Mouse (Mus musculus) stomach, postnatal 0 days (tissue): ENCODE results near the gene Fam104a. TPM values are rescaled to one million over a fixed set of nuclear protein-coding genes. Genes with fewer than 3 reads are reported as not detected.
A peak's percentile ranks its signal among the peaks of the same experiment; 100 is the strongest.

Experiments used
- ATAC-seq: fragments of 200-750 bp; cut with Nextera tagmentation; 2 replicates; pipeline ENCODE4 v1.8.0; 2017; ENCODE audit not compliant: low FRiP score, low TSS enrichment
- DNase-seq: peaks from one replicate; pipeline ENCODE4 v3.0.0-alpha.2; 2016; ENCODE audit warnings: low spot score
- H3K27ac ChIP-seq: fragments of 300-500 bp; sonication (generic); replicated peaks from 2 replicates; pipeline ENCODE4 v1.5.1; 2014; ENCODE audit warnings: mild to moderate bottlenecking, control low read depth
- H3K27me3 ChIP-seq: fragments of 300-500 bp; sonication (generic); 2 replicates; pipeline ENCODE4 v1.6.1; 2014; ENCODE audit warnings: low read length; ENCODE audit not compliant: control insufficient read depth, insufficient read depth
- H3K36me3 ChIP-seq: fragments of 300-500 bp; sonication (generic); 2 replicates; pipeline ENCODE4 v1.6.1; 2014; ENCODE audit warnings: low read length, mixed read lengths; ENCODE audit not compliant: control insufficient read depth, insufficient read depth
- H3K4me1 ChIP-seq: fragments of 300-500 bp; sonication (generic); replicated peaks from 2 replicates; pipeline ENCODE4 v1.6.1; 2014; ENCODE audit warnings: antibody characterized with exemption; ENCODE audit not compliant: control insufficient read depth, insufficient read depth
- H3K4me2 ChIP-seq: fragments of 300-500 bp; sonication (generic); replicated peaks from 2 replicates; pipeline ENCODE4 v1.6.1; 2014; ENCODE audit warnings: low read depth, mild to moderate bottlenecking, control low read depth, moderate library complexity
- H3K4me3 ChIP-seq: fragments of 300-500 bp; sonication (generic); 2 replicates; pipeline ENCODE4 v1.5.1; 2014; ENCODE audit warnings: low read depth, low read length, control low read depth
- H3K9ac ChIP-seq: fragments of 300-500 bp; sonication (generic); 2 replicates; pipeline ENCODE4 v1.6.1; 2014; ENCODE audit warnings: mild to moderate bottlenecking, low read length, control low read depth, mixed read lengths
- H3K9me3 ChIP-seq: fragments of 300-500 bp; sonication (generic); 2 replicates; pipeline ENCODE4 v1.6.1; 2016; ENCODE audit warnings: low read length; ENCODE audit not compliant: control insufficient read depth
- CTCF ChIP-seq: IDR thresholded peaks from 2 replicates; pipeline ENCODE4 v1.5.1; 2016; ENCODE audit warnings: antibody characterized with exemption, low read depth, mild to moderate bottlenecking, moderate library complexity
- EP300 ChIP-seq: optimal IDR thresholded peaks from 2 replicates; pipeline ENCODE3; 2016; ENCODE audit warnings: antibody characterized with exemption
- WGBS: fragments of 180-500 bp; shearing (Covaris S2); extraction: QIAGEN DNeasy Blood & Tissue Kit; methylation state at CpG from one replicate; pipeline ENCODE4 v1.1.7; 2014; 5-methylcytosine and 5-hydroxymethylcytosine counted together
- polyA plus RNA-seq: library from polyadenylated mRNA; unstranded; fragments of >200 nt; fragmentation: Nextera tagmentation; extraction: Ambion mirVana; gene quantifications from 2 replicates; pipeline ENCODE4 v1.2.1, GENCODE M21; 2015

The Fam104a gene
- polyA plus RNA-seq, 1 experiment from 2014 or later = 34.2 TPM

- H3K9ac ChIP-seq = no peak overlapping the region
- H3K27me3 ChIP-seq = no peaks in the 10 kb centered on the region
- H3K36me3 ChIP-seq = peaks cover 21% of the 10 kb centered on the region
- no peak overlapping the region for H3K4me2 ChIP-seq
- ATAC-seq (no peak), DNase-seq (no peak)
- H3K9me3 ChIP-seq = no peaks in the 10 kb centered on the region
- TF ChIP-seq EP300 = no peak
- no peak for TF ChIP-seq CTCF
- no peak overlapping the region for H3K4me3 ChIP-seq
- 54% methylated on average over 3 of the region's 3 CpGs for WGBS
- no peak overlapping the region for H3K27ac ChIP-seq
- no peaks in the 10 kb centered on the region for H3K4me1 ChIP-seq
These were observed 7.9 kb upstream of the Fam104a start for GRCm38 (mm10) chr11:113691851-113692250.

- Histone ChIP-seq H3K4me1 (no peaks in the 10 kb centered on the region), H3K36me3 (peaks cover 21% of the 10 kb centered on the region), H3K4me2 (no peak overlapping the region), H3K9me3 (no peaks in the 10 kb centered on the region), H3K9ac (no peak overlapping the region; the same call in 1 of the 2 replicates), H3K4me3 (no peak overlapping the region), H3K27me3 (no peaks in the 10 kb centered on the region), H3K27ac (no peak overlapping the region)
- ATAC-seq (peak; percentile 51), DNase-seq (peak; percentile 23)
- TF ChIP-seq CTCF (no peak), EP300 (no peak)
- 77% methylated on average over 5 of the region's 5 CpGs for WGBS
These were observed 7.4 kb upstream of the Fam104a start for GRCm38 (mm10) chr11:113691318-113691717.

GRCm38 (mm10) chr11:113690506-113690905 lies 6.6 kb upstream of the Fam104a start:
- Histone ChIP-seq H3K4me1 (no peaks in the 10 kb centered on the region), H3K4me3 (no peak overlapping the region), H3K9ac (no peak overlapping the region; the same call in 1 of the 2 replicates), H3K27ac (no peak overlapping the region), H3K27me3 (no peaks in the 10 kb centered on the region), H3K36me3 (peaks cover 21% of the 10 kb centered on the region), H3K4me2 (no peak overlapping the region), H3K9me3 (no peaks in the 10 kb centered on the region)
- ATAC-seq (no peak), DNase-seq (no peak)
- WGBS = 79% methylated on average over 12 of the region's 12 CpGs
- TF ChIP-seq EP300 = no peak

- no peak for DNase-seq
- ATAC-seq = no peak
- H3K9ac ChIP-seq = no peak overlapping the region
- H3K4me2 ChIP-seq = no peak overlapping the region
- H3K4me1 ChIP-seq = 0 out of 2 replicates have a peak, but pooled peaks cover 3% of the 10 kb centered on the region
- H3K4me3 ChIP-seq = no peak overlapping the region
- no peaks in the 10 kb centered on the region for H3K27me3 ChIP-seq
- peaks cover 7% of the 10 kb centered on the region for H3K36me3 ChIP-seq
- H3K9me3 ChIP-seq = no peaks in the 10 kb centered on the region
- 71% methylated on average over 2 of the region's 2 CpGs for WGBS
- TF ChIP-seq CTCF (no peak), EP300 (no peak)
- no peak overlapping the region for H3K27ac ChIP-seq
These were observed 3.1 kb upstream of the Fam104a start for GRCm38 (mm10) chr11:113687031-113687430.

GRCm38 (mm10) chr11:113684707-113685426 lies 912 bp upstream of the Fam104a start:
- peak overlapping the region; percentile 97 for H3K27ac ChIP-seq
- WGBS = 36% methylated on average over 25 of the region's 25 CpGs

GRCm38 (mm10) chr11:113683627-113683956 lies 363 bp downstream of the Fam104a start:
- TF ChIP-seq CTCF = no peak; the same call in 1 of the 2 replicates
- no peak for TF ChIP-seq EP300
- H3K9me3 ChIP-seq = no peaks in the 10 kb centered on the region
- no peak for DNase-seq
- peak overlapping the region; percentile 92 for H3K9ac ChIP-seq
- peak overlapping the region; percentile 95 for H3K4me3 ChIP-seq
- no peaks in the 10 kb centered on the region for H3K27me3 ChIP-seq
- H3K4me1 ChIP-seq = peaks cover 3% of the 10 kb centered on the region; the same call in 1 of the 2 replicates
- peak overlapping the region; percentile 88 for H3K4me2 ChIP-seq
- peak; percentile 58 for ATAC-seq
- H3K27ac ChIP-seq = peak overlapping the region; percentile 97
- peaks cover under 1% of the 10 kb centered on the region; the same call in 1 of the 2 replicates for H3K36me3 ChIP-seq
- 0% methylated on average over 25 of the region's 38 CpGs for WGBS

More at GRCm38 (mm10) chr11:113684707-113685426, 912 bp upstream of the Fam104a start:
- H3K4me3 ChIP-seq = peak overlapping the region; percentile 95
- H3K4me2 ChIP-seq = peak overlapping the region; percentile 88
- no peaks in the 10 kb centered on the region for H3K9me3 ChIP-seq
- peaks cover 5% of the 10 kb centered on the region for H3K36me3 ChIP-seq
- TF ChIP-seq EP300 (no peak), CTCF (no peak)
- DNase-seq (no peak), ATAC-seq (no peak)
- peak overlapping the region; percentile 92 for H3K9ac ChIP-seq
- no peaks in the 10 kb centered on the region for H3K27me3 ChIP-seq
- peaks cover 3% of the 10 kb centered on the region; the same call in 1 of the 2 replicates for H3K4me1 ChIP-seq
